Mouse (Mus musculus): Measurements from ENCODE around the gene Akap1.
"Not testable (repeated sequence)": the region's sequence is repeated elsewhere in the genome, so short reads cannot be mapped to it uniquely, and the experiment has no call there.

Akap1 gene

GRCm38 (mm10) chr11:88864458-88865197 lies at the start of gene Akap1:
Gene Akap1 (minus strand): TSS chr11:88864586.
- peak; percentile 98 for DNase-seq (ENCODE audit: low spot score in 2 of 2)

- no peak for DNase-seq (ENCODE audit: low spot score in 2 of 2)
These were observed 45.1 kb upstream of the Akap1 start for GRCm38 (mm10) chr11:88909388-88910036.

DNA sequence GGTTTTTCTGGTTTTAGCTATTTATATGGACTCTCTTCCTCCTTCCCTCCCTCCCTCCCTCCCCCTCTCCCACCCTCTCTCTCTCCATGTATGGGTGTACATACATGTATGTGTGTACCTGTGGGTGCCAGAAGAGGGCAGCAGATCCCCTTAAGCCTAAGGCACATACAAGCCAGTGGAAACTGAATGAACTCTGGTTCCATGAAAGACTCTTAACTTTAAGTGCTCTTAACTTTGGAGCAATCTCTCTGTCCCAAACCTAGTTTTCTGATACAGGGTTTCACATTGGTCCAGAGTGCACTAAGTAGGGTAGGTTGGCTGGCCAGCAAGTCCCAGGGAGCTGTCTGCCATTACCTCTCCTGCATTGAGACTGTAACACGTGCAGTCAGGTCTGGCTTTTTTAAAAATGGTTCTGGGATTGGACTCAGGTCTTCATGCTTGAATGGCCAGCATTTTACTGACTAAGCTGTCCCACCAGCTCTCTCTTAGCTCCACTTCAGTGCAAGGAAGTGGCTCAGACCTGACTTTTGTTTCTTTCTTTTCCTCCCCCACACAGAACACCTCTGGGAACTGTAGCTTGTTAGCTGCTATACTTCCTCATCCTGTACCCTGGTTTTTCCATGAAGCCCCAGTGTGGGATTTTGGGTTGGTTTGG lies 44.3 kb upstream of the Akap1 start:
- DNase-seq (ENCODE audit: low spot score in 2 of 2), result peak; percentile 64 to 72

DNA sequence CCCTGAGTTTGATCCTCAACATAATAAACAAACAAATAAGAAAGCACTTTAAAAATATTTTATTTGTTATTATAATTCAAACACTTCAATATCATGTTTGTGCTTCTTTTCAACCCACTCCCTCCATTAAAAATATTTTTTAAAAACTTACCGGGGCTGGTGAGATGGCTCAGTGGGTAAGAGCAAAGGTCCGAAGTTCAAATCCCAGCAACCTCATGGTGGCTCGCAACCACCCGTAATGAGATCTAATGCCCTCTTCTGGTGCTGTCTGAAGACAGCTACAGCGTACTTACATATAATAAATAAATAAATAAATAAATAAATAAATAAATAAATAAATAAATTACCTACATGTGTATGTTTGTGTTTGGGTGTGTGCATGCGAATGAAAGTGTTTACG lies 43.5 kb upstream of the Akap1 start:
- DNase-seq (ENCODE audit: low spot score in 2 of 2), result no peak

GRCm38 (mm10) chr11:88905621-88906020 lies 41.2 kb upstream of the Akap1 start:
- no peak for DNase-seq (ENCODE audit: low spot score in 2 of 2)

- no peak for DNase-seq (ENCODE audit: low spot score in 2 of 2)
These were observed 39.7 kb upstream of the Akap1 start for GRCm38 (mm10) chr11:88904080-88904479.

GRCm38 (mm10) chr11:88902762-88903161 lies 38.4 kb upstream of the Akap1 start:
- no peak for DNase-seq (ENCODE audit: low spot score in 2 of 2)

DNA sequence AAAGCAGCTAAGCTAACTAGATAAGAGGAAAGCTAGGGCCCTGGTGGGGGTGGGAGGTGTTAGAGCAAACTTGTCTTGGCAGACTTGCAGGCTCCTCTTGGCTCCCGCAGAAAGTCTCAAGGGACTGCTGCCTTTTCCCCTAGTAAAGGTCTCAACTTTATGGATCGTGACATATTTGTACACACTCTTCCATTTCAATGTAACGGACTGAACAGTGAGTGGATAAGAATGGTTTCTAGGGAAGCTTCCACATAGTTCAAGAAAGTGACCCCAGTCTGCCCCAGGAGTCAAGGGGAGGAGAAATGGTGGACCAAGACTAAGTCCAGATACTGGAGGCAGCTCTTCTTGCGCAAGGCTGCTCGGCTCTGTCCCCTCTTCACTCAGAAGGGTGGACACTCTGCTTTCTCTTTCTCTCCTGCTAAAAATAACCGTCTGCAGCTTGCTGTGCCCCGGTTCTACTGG lies 37.0 kb upstream of the Akap1 start:
- DNase-seq (ENCODE audit: low spot score in 2 of 2), result no peak

DNA sequence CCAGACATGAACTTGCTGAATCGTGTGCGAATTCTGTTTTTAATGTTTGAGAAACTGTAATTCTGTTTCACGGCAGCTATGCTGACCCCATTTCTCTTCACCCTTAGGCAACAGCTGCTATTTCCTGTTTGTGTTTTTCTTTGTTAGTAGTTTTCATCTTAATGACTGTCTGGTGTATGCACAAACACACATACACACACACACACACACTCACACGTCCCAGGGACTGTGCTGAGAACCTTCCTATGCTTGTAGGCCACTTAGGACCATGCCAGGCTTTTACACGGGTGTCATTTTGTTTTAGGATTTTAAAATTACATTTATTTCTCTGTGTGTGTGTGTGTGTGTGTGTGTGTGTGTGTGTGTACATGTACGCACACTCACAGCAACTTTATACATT lies 35.2 kb upstream of the Akap1 start:
- no peak for DNase-seq (ENCODE audit: low spot score in 2 of 2)

GRCm38 (mm10) chr11:88898380-88898763 lies 34.0 kb upstream of the Akap1 start:
- DNase-seq (ENCODE audit: low spot score in 2 of 2), result no peak

GRCm38 (mm10) chr11:88897624-88898379 lies 33.4 kb upstream of the Akap1 start:
- DNase-seq (ENCODE audit: low spot score in 2 of 2), result no peak

DNA sequence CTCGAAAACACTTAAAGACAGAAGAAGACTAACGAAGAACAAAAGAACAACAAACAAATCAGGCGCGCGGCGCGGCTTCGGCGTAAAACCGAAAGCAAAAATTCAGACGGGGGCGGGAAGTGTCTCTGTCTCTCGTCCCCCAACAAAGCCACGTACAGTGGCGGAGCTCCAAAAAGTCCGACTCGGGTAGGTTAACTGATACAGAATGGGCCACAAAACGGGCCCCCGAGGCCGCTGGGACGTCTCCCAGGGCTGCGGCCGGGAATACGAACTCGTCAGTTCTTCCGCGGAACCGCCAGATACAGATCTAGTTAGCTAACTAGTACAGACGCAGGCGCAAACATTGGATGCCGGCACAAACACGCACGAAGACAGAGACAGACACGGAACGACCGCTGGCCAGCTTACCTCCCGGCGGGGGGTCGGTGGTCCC lies 31.4 kb upstream of the Akap1 start:
- DNase-seq (ENCODE audit: low spot score in 2 of 2), result peak in 1 of 2 experiments; percentile 53

GRCm38 (mm10) chr11:88895235-88895634 lies 30.8 kb upstream of the Akap1 start:
- DNase-seq (ENCODE audit: low spot score in 2 of 2), result peak in 1 of 2 experiments; percentile 38

DNA sequence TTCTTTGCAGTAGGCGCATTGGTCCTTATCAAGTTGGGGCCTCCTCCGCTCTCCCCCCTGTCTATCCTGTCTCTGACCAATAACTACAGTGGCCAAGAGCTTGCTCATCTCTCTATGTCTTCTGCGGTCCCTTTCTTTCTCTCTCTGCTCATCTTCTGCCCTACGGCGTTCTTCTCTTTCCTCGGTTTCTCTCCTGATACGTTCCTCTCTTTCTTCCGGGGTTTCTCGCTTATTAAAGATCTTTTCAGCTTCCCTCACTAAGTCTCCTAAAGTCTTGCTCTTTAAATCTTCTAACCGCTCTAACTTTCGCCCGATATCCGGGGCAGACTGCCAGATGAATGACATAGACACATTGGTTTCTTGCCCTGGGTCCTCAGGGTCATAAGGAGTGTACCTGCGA lies 29.9 kb upstream of the Akap1 start:
- DNase-seq (ENCODE audit: low spot score in 2 of 2), result not testable (repeated sequence)

- DNase-seq (ENCODE audit: low spot score in 2 of 2), result peak in 1 of 2 experiments; percentile 45
These were observed 29.1 kb upstream of the Akap1 start for GRCm38 (mm10) chr11:88893501-88893900.

DNA sequence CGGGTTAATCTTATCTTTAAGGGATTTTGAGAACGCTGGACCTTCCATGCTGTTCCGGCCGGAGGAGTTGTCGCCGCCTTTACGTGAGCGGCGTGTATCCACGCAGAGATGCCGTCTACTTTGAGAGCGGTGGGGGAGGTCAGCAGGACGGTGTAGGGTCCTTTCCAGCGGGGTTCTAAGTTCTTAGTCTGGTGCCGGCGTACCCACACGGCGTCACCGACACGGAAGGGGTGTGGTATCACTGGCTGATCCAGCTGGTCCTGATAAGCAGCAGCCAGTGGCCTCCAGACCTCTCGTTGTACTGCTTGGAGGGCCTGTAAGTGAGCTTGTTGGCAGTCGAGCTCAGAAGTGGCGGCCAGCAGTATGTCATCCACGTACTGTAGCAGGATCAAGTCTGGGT lies 28.4 kb upstream of the Akap1 start:
- peak; percentile 31 to 56 for DNase-seq (ENCODE audit: low spot score in 2 of 2)

DNA sequence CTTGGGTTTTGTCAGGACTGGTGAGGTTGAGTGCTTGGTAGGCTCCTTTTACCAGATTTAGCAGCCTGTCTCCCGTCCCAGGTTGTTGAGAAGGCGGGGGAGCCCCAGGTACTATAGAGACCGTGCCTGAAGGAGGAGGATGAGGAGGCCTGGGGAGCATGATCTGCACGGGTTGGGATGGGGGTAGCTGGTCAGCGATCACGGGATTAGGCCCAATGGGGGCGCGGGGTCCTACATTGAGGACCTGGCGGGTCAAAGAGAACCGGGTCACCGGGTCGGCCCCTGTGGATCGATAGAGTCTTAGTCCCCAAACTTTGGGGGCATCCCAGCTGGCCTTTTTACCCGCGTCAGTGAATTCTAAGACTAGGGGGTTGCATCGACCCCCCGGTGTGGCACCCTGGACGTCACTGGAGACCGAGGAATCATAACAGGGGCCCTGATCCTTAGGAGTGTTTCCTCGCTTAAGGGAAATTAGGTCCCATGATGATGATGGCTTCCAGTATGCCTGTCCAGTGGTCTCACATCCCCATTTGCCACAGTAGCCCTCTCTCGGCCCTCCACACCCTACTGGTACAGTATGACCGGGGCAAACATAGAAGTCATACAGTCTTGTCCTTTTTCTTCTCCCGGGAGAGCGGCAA lies 27.7 kb upstream of the Akap1 start:
- DNase-seq (ENCODE audit: low spot score in 2 of 2), result peak; percentile 74 to 86

GRCm38 (mm10) chr11:88891446-88891845 lies 27.1 kb upstream of the Akap1 start:
- peak; percentile 52 to 76 for DNase-seq (ENCODE audit: low spot score in 2 of 2)

DNA sequence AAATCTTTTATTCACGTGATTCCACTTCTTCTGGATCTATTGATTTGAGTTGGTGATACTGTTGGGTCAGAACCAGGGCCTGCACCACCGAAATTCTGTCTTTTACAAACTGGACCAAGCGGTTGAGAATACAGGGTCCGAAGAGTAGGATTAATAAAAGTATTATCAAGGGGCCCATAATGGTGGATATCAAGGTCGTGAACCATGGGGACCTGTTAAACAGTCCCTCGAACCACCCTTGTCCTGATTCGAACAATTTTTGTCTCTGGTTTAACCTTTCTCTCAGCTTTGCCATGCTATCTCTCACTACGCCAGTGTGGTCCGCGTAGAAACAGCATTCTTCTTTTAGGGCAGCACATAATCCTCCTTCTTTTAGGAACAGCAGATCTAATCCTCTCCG lies 26.5 kb upstream of the Akap1 start:
- DNase-seq (ENCODE audit: low spot score in 2 of 2), result not testable (repeated sequence)

DNA sequence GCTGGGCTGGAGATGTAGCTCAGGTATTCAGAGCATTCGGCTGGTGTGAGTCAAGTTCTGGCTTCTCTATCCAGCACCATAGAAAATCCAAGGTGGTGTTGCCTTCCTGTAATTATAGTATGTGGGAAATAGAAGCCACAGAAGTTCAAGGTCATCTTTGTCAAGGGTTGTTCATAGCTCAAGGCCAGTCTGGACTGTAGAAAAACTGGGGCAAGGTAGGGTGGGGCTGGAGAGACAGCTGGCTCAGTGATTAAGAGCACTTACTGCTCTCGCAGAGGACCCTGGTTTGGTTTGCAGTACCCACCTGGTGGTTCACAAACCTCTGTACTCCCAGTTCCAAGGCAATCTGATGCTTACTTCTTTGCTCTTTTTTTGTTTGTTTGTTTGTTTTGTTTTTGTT lies 24.6 kb upstream of the Akap1 start:
- DNase-seq (ENCODE audit: low spot score in 2 of 2), result no peak

DNA sequence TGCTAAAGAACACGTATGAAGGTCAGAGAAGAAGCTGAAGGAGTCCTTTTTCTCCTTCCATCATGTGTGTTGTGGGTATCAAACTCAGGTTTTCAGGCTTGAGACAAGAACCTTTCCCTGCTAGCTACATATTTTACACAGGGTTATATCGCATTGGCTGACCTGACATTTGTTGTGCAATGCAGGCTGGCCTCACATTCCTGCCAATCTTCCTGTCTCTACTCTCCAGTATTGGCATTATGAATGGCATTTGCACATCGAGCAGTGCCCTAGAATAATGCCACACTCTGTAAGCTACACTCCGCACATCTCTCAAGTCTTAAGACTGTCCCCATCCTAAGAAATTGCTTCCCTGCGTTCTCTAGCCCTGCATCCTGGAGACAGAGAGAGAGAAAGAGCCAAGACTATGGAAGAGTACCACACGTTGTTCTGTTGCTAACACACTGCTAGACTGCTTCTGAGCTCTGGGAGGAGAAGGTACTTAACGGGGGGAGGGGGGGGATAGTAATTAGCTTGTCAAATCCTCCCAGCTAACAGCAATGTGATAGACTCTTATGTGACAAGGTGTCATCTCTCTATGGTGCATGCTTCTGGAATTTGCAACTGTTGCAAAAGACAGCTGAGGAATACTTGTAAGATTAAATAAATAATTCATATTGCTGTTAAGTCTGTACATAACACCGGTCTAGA lies 20.1 kb upstream of the Akap1 start:
- DNase-seq (ENCODE audit: low spot score in 2 of 2), result no peak
